Mouse (Mus musculus) olfactory bulb, adult 2 months (tissue): ENCODE measurements around the gene Apbb2.

ENCODE experiments used
- CTCF ChIP-seq: fragments of 200-500 bp; IDR thresholded peaks from 2 replicates; pipeline ENCODE4 v1.5.1; 2012; ENCODE audit warnings: low read depth, mild to moderate bottlenecking, low read length, moderate library complexity; ENCODE audit not compliant: insufficient read depth
- POLR2A ChIP-seq: fragments of 200-500 bp; IDR thresholded peaks from 2 replicates; pipeline ENCODE4 v1.6.1; 2012; ENCODE audit warnings: mild to moderate bottlenecking, low read depth, low read length, moderate library complexity; ENCODE audit not compliant: insufficient read depth

DNA sequence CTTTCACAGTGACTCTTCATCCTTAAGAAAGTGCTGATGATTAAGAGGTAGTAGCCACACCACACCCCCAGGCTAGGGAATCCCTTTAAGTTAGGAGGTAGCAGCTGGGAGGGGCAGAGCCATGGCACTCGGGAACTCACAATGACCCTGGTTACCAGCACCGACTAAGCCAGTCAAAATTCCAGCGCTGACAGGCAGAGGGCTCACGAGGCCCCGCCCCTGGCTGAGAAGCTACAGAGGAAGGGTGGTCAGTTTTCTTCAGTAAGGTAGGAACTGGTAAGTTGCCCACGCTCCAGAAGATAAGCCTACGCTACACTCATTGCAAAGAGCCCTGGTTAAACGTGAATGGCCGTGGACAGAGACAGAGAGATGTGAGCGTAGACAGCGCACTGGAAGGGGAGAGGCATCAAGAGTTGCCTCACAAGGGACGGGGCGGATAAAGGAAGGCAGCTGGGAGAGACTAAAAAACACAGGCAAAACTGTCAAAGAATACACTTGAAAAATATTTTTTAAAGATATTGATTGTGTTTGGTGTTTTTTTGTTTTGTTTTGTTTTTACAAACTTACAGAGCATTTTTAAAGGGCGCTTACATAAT, 100.1 kb downstream of the Apbb2 start:
- TF ChIP-seq CTCF (no peak), POLR2A (no peak)
